Mouse (Mus musculus): ENCODE data around the gene Samd1.

Samd1 gene

DNA sequence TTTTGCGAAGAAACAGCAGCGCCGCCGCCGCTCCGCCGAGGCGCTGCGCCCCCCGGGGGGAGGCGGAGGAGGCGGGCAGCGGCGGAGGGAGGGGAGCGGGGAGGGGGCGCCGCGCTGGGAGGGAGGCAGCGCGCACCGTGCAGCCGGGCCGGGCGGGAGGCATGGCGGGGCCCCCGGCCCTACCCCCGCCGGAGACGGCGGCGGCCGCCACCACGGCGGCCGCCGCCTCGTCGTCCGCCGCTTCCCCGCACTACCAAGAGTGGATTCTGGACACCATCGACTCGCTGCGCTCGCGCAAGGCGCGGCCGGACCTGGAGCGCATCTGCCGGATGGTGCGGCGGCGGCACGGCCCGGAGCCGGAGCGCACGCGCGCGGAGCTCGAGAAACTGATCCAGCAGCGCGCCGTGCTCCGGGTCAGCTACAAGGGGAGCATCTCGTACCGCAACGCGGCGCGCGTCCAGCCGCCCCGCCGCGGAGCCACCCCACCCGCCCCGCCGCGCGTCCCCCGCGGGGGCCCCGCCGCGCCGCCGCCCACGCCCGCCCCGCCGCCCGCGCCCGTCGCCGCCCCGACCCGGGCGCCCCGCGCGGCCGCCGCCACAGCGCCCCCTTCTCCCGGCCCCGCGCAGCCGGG, at the start of gene Samd1:
TSS of gene Samd1 (plus strand) at position 162 of the 631 bp plus-strand sequence.
- peak; percentile 66 for DNase-seq (ENCODE audit: low read depth)

DNA sequence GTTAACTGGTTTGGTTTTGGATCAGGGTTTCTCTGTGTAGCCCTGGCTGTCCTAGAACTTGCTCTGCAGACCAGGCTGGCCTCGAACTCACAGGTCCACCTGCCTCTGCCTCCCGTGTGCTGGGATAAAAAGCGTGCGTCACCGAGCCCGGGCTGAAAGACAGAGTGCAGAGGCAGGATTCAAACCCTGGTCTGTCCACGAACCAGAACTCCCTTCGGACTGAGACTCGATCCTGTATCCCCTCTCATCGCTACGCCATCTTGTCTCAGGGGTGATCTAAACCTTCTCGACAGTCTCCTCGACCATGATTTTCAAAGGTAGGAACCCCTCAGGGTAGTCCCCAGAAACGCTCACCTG, 42.7 kb upstream of the Samd1 start:
- DNase-seq (ENCODE audit: low read depth): no peak

DNA sequence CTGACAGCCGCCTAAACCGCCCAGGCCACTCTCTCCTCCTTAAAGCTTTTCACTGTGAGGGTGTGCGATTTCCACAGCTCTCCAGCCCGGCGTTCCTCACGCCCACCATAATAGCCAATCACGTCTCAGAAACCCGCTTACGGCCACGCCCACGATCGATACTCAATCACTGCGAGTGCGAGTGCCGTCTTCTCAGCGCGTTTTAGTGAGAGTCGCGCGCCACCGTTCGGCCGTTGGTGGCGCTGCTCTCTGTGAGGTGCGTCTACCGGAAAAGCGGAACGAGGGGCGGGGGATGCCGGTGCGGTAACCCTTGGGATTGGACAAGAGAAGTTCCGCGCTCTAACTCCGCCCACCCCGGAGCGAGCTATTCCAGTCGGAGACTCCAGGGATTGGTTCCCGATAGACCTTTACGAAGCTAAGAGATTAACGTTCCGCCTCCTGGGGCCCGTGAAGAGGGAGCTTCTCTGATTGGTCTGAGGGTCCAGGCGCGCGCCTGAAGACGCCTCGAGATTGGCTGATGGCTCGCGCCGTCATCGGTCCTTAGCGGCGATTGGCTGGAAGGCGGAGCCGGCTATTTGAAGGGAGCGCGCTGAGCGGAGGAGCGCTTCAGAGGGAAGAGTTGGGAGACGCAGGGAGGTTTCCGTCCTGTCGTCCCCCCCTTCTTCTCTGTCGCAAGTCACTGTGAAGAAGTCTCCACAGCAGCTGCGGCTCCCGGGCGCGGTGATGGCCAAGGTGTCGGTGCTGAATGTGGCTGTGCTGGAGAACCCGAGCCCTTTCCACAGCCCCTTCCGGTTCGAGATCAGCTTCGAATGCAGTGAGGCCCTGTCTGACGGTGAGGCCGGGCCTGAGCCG, 42.1 kb upstream of the Samd1 start, which contains the start of the genes Gm10644 and Asf1b:
TSS of gene Gm10644 (minus strand) at position 100 of the 852 bp plus-strand sequence.
TSS of gene Asf1b (plus strand) at position 402 of the 852 bp plus-strand sequence.
- DNase-seq (ENCODE audit: low read depth): peak; percentile 100

DNA sequence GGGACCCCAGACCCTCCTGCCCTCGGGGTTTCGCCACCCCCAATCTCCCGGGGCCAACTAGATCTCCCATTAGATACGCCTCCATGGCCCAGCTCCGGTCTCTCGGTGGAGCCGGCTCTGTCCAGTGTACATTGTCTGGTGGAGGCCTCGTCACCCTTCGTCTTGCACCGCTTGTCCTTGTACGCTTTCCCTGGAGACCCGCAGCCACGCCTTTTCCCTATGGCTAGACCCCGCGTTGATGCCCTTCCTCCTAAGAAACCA, 41.6 kb upstream of the Samd1 start:
- no peak for DNase-seq (ENCODE audit: low read depth)

DNA sequence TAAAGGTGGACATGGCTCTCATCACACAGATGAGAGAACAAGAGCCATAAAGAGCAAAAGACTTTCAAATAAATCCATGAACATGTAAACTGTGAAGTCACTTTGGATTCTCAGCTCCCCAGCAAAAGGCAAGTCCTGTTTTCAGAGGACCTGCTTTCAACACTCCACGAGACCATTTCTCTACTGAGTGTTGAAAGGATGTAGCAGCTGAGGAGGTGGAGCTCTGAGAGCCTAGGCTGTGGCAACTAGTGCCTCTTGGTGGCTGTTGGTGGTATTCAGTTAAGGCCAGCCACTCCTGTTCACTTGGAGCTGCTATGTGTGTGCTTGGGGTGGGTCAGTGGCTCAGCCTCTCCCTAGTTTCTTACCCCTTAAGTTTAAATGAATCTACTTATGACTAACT, 40.7 kb upstream of the Samd1 start:
- peak; percentile 73 for DNase-seq (ENCODE audit: low read depth)

DNA sequence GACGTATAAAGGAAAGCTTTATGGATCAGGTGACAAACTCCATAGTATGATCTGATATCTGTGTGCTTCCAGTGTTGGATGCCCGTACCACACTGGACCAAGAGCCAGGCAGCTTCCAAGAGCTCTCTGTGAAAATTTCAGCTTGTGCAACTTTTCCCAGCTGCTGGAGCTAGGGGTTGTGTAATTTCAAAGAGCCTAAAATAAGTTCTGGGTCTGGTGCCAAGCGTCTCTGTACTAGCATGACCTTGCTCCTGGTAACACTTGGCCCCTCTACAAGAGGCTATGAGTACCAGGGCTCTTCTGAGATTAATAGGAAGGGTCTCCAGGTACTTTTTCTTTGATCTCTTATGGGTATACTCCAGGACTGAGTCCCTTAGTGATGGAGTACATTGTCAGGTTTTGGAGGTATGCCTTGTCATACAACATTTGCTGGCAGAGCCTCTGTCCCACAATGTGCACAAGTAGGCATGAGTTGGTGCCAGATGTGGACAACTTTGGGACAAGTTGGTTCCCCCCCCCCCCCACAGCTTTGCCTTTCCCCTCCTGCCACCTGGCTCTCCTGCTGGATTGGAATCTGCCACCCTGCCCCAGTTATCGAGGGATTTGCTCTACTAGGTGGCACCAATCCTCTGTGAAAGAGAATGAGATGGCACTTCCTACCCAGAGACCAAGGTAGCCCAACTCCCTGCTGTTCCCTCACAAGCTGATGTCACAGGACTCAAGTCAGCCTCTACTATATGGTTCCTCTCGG, 33.3 kb upstream of the Samd1 start:
- DNase-seq (ENCODE audit: low read depth): no peak

DNA sequence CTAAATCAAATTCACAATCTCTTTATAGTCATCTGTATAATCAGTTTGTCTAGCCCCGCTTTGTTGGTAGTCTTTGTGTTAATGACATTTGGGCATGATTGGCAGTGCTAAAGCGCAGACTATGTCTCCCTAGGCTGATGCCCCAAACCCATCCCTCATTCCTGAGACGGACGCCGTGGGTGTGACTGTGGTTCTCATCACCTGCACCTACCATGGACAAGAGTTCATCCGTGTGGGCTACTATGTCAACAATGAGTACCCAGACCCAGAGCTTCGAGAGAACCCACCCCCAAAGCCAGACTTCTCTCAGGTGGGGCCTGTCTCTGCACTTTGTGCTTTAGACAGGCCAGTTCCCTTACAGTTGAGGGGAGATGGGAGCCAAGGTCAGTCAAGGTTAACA, 29.8 kb upstream of the Samd1 start:
- DNase-seq (ENCODE audit: low read depth): no peak

DNA sequence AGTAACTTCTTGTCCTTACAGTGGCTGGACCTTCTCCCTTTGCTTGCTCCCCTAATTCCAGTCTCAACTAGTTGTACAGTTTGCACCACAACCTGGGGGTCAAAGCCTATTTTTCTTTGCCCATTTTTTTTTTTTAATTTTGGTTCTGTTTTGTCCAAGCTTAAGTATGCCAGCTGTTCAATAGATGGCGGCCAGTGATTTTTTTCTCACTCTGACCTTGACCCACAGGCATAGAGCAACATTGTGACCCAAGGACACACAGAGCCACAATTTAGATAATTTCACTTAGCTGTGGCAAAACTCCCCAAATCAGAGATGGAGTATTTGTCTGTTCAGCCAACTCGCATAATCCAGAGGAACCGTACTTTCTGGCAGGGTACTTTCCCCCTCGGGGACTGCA, 26.4 kb upstream of the Samd1 start:
- no peak for DNase-seq (ENCODE audit: low read depth)

DNA sequence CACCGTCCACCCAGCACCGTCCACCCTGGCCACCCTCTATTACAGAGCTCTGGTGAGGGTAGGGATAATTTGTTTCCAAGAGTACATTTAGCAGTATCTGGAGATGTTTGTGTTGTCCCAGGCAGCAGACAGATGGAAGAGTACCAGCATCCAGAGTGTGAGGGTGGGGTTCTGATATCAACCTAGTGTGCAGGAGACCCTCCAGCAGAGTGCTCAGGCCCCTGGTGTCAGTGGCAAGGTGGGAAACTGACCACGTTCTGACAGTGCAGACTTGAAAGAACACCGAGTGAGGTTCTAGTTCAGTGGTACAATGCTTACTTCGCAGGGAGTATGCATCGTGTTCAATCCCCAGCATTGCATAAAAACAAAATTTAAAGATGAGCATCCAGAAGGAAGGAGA, 25.8 kb upstream of the Samd1 start:
- DNase-seq (ENCODE audit: low read depth): no peak

DNA sequence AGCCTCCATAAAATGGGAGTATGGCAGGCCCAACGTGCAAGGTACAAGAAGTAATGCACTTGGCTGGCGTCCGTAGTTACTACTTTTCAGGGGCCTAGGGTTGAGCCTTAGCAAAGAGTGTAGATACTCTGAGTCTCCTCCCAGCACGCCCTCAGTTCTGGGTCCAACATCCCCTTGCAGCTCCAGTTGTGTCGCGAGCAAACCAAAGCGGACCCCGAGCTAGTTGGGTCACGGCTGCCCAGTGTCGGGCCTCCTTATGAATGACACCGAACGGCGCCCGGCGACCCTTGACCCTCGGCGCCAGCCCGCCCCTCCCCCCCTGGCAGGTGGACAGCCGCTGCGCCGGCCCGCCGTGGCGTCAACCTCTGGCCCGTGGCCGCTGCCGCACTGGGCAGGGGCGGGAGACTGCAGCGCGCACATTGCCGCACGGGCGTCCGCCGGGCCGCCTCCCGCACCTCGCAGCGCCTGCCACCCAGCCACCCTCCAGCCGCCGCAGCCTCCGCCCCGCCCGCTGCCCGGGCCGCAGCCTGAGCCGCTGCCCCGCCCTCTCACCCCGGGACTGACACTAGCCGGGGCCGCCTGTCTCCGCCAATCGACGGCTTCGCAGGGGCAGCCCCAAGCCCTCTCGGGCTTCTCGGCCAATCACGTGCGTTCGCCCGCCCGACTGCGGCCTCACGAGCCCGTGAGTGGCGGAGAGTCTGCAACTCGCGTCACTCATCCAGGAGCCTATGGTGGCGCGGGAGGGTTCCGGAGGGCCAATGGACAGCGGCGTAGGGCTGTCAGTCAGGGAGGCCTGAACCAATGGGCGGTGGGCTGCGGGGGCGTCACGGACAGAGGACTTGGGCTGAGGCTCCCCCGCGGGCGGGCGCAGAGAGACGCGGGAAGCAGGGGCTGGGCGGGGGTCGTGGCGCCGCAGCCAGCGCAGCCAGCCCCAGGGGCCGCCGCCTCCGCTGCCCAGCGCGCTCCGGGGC, 25.0 kb upstream of the Samd1 start, which contains the start of gene Prkaca:
TSS of gene Prkaca (plus strand) at position 844 of the 971 bp plus-strand sequence.
- peak; percentile 98 for DNase-seq (ENCODE audit: low read depth)

DNA sequence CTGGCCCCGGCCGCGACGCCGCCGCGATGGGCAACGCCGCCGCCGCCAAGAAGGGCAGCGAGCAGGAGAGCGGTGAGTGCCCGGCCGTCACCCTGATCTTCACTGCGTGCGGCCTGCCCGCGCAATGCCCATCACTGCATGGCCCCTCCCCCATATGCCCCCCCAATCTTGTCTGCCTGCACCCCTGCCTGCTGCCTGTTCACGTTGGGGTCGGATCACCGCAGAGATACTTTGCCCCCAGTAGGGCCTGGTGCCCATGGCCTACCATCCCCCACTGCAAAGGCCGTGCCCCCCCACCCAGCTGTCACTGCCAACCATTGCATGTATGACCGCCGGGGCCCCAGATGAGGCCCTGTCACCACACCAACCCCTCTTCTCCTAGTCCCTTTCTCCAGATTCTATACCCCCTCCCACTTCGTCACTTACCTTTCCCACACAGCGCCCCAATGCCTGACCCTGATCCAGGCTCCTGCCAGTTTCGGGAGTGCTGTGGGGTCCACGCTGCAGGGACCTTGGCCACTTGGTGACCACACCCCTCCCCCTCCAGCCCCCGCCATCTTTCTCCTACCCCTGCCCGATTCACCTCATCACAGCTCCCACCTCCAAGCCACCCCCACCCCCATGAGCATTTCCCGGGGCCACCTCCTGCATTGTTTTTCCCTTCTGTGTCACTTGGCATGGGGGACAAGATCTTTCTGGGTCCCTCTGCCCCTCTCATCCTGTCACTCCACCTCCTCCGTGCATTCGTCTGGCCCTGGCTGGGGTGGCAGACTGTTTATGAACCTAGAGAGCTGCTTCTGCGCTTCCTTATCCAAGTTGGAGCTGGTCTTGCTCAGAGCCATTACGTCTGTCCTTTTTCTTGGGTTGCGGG, 24.1 kb upstream of the Samd1 start:
- DNase-seq (ENCODE audit: low read depth): peak; percentile 48

DNA sequence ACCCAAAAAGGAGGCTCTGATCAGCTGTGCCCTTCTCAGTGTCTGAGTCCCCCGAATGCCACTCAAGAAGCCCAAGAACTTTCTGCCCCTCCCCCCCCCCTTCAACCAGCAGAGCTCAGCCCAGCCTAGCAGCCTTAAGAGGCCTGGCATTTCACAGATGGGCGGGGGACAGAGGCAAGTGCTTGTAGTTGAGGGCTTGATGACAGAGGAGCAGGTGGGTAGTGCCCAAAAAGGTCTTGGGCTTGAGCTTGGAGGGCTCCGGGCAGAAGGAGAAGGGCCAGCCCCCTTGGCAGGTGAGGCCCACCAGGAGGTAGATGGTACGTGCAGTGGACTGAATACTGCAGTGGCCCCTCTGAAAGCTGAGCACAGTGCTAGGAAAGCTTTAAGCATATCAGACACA, 23.0 kb upstream of the Samd1 start:
- no peak for DNase-seq (ENCODE audit: low read depth)

DNA sequence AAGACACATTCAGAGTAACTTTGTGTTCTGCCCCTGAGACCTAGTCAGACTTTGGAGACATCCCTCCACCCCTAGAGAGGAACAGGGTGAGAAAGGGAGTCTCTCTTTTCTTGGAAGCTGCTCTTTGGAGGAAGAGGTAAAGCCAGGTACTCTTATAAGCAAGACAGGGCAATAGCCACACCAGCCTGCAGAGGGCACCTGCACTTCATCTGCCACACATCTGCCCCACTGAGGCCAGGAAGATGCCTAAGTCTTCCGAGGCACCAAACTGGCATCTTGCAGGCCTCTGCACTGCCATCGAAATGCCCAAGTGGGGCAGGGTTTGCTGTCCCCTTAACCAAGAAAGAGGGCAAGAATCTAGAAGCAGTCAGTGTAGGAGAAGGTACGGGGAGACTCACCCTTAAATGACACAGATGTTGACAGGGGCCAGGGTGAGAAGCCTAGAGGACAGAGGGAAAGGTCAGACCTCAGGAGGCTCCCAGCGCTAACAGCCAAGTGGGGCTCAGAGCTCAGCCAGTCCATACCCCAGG, 21.3 kb upstream of the Samd1 start:
- DNase-seq (ENCODE audit: low read depth): peak; percentile 68

DNA sequence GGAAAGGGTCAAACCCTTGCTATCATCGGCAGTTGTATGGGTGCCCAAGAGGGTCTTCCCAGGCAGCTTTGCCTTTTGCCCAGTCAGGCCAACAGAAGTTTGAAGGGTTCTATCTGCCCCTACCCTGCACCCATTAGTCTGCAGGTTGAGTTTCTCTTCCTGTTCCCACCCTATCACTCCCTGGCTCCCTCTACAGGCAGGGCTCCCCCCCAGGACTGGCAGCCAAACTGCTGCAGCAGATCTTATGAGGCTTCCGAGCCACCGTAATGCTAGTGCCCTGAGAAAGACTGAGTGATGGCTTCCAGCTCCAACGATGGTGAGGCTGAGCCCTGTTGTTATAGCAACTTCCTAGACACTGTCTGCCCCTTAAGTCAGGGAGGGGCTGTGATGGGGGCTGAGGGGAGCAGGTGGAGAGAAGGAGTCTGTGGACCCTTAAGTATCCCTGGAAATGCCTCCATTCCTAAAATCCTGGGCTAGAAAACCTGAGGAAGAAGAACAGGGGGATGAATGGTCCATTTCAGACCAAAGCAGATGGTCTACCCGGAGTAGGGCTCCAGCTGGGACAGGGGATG, 20.6 kb upstream of the Samd1 start:
- DNase-seq (ENCODE audit: low read depth): peak; percentile 34

DNA sequence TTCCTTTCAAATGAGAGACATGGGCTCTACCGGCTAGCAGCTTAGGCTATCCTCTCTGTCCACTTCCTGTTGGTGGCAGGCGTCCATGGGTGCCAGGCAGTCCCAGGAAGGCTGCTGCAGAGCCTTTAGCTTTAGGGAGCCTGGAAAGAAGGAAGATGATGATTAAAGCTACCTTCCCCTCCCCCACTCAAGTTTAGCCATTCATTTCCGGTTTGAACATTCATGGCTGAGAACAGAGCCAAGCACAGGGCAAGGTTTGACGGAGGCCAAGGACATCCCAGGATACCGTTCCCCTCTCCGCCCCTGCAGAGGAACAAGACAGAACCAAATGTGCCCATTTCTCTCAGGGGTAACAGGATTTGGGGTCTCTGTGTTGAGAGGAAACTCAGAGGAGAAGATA, 19.8 kb upstream of the Samd1 start:
- peak; percentile 32 for DNase-seq (ENCODE audit: low read depth)

DNA sequence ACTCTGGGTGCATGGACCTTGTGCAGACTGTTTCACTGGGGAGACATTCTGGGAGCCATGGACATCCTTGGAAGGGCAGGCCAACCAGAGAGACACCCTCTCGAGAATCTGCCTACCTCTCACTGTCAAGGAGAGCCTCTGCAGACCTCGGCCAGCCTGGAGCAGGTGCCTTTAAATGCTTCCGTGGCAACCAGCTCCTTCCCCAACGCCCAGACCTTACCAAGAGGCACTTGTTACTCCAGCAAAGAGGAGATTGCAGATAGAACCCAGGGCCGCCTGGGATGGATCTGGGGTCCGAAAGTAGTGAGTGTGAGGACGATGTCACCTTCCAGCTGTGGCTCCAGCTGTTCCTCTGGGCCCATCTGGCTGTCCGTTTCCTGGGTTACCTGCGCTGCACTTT, 19.3 kb upstream of the Samd1 start:
- DNase-seq (ENCODE audit: low read depth): no peak

DNA sequence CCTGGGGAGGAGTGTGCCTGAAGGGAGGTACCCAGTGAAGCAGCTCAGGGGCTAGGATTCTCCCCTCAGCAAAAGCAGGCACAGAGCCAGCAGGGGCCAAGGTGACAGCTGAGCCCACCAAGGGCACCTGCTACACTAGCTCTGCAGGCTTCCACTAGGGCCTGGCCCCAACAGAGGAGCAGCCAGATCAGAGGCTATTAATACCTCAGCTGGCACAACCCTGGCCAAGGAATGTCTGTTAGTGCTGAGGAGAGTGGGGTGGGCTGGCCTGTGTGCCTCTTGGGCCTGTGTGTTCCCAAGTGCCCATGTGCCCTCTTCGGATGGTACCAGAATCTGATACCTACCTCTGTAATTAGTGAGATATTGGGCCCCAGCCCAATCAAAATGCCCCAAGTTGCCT, 17.2 kb upstream of the Samd1 start:
- DNase-seq (ENCODE audit: low read depth): no peak

DNA sequence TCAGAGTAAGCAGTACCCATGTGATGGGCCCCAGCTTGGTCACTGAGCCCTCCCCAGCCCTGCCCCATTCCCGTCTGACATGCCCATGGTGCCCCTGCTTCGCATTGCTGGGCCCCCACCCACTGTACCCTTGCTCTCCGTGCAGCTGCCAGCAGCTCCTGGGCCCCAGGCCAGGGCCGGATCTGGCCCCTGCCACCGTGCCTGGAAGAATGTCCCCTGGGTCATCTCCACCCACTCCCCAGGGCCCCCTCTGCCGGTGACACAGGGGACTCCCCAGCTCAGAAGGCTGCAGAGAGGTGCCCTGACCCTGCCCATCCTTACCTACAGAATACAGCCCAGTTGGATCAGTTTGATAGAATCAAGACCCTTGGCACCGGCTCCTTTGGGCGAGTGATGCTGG, 16.6 kb upstream of the Samd1 start:
- no peak for DNase-seq (ENCODE audit: low read depth)

DNA sequence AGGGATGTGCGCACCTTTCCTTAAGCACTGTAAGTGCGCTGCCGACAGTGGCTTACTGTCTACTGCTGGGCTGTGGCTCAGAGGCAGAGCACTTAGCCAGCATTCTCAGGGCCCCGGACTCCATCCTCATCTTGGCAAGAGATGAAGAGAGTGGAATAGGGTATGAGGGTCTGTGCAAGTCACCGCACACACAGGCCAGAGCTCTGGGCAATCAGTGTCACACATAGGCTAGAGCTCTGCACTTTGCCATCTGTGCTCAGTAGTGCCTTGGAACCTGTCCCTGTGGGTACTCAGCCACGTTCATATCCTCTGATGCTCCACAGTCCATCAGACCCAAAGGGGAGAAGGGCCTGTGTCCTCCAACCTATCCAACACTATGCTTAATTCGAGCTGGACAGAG, 15.9 kb upstream of the Samd1 start:
- DNase-seq (ENCODE audit: low read depth): no peak

DNA sequence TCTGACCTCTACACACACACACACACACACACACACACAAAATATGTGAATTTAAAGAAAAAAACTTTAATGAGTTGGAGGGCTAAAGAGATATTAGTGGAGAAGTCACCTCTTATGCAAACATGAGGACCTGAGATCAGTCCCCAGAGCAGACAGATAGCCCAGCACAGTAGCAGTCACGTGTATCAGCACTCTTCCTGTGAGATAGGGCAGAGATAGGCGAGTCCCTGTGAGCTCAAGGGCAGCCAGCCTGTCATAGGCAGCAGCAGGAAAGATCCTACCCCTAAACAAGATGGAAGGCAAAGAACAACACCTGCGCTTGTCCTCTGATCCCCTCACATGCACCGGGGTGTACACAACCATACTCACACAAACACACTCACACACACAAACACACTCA, 15.0 kb upstream of the Samd1 start:
- no peak for DNase-seq (ENCODE audit: low read depth)

Measured in induced T-regulatory cell, adult 2 months (primary cell).